Mouse (Mus musculus): ENCODE data around the gene Fam243. TPM values are rescaled to one million over a fixed set of nuclear protein-coding genes. Genes with fewer than 3 reads are reported as not detected.

Gene Fam243
- polyA plus RNA-seq, 1 experiment from 2014 or later, result not detected

DNA sequence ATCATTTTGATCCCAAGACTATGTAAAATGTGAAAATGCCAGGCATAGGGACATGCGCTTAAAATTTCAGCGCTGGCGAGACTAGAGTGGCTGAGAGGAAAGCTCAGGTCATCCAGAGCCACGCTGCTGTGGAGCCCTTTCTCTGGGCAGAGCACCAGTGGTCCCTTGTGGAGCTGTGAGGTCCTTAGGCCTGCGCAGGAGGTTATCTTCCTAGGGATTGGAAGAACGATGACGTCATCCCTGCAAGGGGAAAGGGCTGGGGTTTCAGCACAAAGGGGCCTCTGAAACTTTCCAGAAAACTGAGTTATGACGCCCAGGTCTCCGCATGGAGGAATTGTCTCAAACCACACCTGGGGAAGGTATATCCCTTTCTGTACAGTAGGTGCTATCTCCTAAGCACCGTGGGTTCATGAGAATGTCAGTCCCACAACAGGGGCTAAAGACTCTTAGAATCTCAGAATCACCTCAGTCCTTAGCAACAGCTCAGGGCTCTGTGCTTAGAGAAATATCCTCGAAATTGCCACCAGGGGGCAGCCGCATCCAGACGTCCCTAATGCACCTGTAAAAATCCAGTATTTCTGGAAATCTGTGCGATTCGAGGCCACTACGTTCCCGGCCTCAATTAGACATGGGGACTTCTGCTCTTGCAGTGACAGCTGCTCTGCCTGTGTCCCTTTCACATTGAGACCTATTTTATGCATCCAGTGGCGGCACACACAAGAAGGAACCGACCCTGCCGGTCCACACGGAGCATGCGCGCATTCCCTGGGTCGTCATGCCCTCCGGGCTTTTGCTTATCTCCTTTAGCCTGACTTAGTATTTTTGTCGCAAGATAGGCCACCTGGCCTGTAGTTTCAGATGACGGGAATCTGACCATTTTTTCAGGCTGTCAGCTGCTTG is 19.6 kb upstream of the Fam243 start:
- no peak overlapping the region for H3K4me3 ChIP-seq (ENCODE audit: inconsistent target)
- H3K27ac ChIP-seq, result no peak overlapping the region
- H3K36me3 ChIP-seq (ENCODE audit: inconsistent target), result no peaks in the 10 kb centered on the region
- no peaks in the 10 kb centered on the region for H3K79me2 ChIP-seq (ENCODE audit: inconsistent target)
- WGBS (ENCODE audit: missing documents), result 33% methylated on average over 27 of the region's 27 CpGs

- Histone ChIP-seq H3K4me3 (ENCODE audit: inconsistent target) (no peak overlapping the region), H3K27ac (no peak overlapping the region), H3K79me2 (ENCODE audit: inconsistent target) (no peaks in the 10 kb centered on the region), H3K36me3 (ENCODE audit: inconsistent target) (no peaks in the 10 kb centered on the region)
- 10% methylated on average over 9 of the region's 9 CpGs for WGBS (ENCODE audit: missing documents)
Observed at GRCm38 (mm10) chr16:92336280-92336679, 15.0 kb upstream of the Fam243 start.

- 64% methylated on average over 8 of the region's 9 CpGs for WGBS (ENCODE audit: missing documents)
- Histone ChIP-seq H3K4me3 (ENCODE audit: inconsistent target) (no peak overlapping the region), H3K27ac (no peak overlapping the region), H3K36me3 (ENCODE audit: inconsistent target) (no peaks in the 10 kb centered on the region), H3K79me2 (ENCODE audit: inconsistent target) (no peaks in the 10 kb centered on the region)
Observed at GRCm38 (mm10) chr16:92334600-92334999, 13.4 kb upstream of the Fam243 start.

GRCm38 (mm10) chr16:92330966-92331365 is 9.7 kb upstream of the Fam243 start:
- H3K36me3 ChIP-seq (ENCODE audit: inconsistent target), result no peaks in the 10 kb centered on the region
- H3K4me3 ChIP-seq (ENCODE audit: inconsistent target), result no peak overlapping the region
- 100% methylated on average over 4 of the region's 5 CpGs for WGBS (ENCODE audit: missing documents)
- H3K27ac ChIP-seq, result no peak overlapping the region
- no peaks in the 10 kb centered on the region for H3K79me2 ChIP-seq (ENCODE audit: inconsistent target)

DNA sequence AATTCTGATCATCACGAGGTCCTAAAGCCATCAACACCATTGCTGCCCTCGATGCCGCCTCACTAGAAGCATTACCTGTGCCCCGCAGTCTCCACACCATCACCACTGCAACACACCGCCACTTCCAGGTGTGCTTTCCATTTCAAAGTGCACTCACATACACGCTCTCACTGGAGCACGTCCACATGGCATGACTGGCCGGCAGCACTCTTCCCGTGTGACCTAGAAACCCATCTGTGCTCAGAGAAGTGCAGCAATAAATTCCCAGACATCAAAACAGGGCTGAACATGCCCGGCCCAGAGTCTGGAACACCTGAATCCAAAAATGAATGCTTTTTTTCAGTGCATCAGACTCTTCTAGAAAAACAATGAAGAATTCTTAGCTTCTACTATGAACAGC is 6.7 kb upstream of the Fam243 start:
- Histone ChIP-seq H3K36me3 (ENCODE audit: inconsistent target) (no peaks in the 10 kb centered on the region), H3K79me2 (ENCODE audit: inconsistent target) (no peaks in the 10 kb centered on the region), H3K4me3 (ENCODE audit: inconsistent target) (no peak overlapping the region), H3K27ac (no peak overlapping the region)
- 90% methylated on average over 9 of the region's 10 CpGs for WGBS (ENCODE audit: missing documents)

DNA sequence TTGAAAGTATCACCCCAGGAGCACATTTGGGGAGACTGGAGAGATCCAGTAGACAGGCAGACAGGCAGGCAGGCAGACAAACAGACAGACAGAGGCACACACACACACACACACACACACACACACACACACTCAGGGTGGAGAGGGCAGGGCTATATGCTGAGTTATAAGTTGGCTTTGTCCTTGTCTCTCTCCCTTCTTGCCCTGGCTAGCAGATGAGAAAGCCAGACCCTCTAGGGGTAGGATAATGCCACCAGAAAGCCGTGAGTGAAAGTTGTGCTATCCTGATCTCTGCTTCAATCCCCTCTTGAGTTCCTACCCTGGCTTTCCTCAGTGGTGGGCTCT is 3.8 kb upstream of the Fam243 start:
- Histone ChIP-seq H3K27ac (no peak overlapping the region), H3K4me3 (ENCODE audit: inconsistent target) (no peak overlapping the region), H3K79me2 (ENCODE audit: inconsistent target) (no peaks in the 10 kb centered on the region), H3K36me3 (ENCODE audit: inconsistent target) (no peaks in the 10 kb centered on the region)
- 67% methylated on average over 1 of the region's 1 CpGs for WGBS (ENCODE audit: missing documents)

DNA sequence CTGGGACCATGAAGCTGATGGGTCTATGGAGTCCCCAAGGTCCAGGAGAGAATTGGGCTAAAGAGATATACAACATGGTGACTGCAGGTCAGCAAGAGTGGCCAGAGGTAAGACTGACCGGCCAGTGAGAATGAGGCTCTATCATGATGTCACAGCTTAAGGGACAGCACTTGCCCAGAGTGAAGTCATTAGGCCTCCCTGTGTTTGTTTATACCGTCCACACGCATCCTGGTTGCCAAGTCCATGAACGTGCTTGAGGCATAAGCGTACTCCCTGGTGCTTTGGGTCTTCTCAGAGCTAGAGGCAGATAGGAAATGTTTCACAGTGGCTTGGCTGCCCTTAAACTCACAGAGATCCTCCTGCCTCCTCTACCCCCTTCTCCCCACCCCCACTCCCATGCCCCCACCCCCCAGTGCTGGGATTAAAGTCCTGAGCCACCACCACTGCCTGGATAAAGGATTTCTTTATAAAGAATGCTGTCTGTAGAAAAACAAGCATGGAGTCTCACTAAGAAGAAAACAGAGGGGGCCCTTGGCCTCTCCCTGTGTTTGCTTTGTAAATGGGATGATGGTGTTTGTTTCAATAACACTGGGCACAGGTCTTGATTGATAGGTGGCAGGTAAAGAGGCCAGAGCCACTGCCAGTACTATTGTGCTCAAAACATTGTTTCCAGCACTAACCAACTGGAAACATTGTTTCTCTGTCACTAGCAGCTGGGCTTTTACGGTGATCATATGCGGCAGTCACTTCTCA is 3.2 kb upstream of the Fam243 start:
- 95% methylated on average over 7 of the region's 7 CpGs for WGBS (ENCODE audit: missing documents)

GRCm38 (mm10) chr16:92320361-92320760 is 880 bp downstream of the Fam243 start:
- Histone ChIP-seq H3K4me3 (ENCODE audit: inconsistent target) (no peak overlapping the region), H3K27ac (no peak overlapping the region), H3K36me3 (ENCODE audit: inconsistent target) (no peaks in the 10 kb centered on the region), H3K79me2 (ENCODE audit: inconsistent target) (no peaks in the 10 kb centered on the region)
- 82% methylated on average over 3 of the region's 3 CpGs for whole genome bisulfite sequencing (ENCODE audit: missing documents)

More for the DNA sequence above, 3.2 kb upstream of the Fam243 start:
- no peak overlapping the region for H3K27ac ChIP-seq
- H3K79me2 ChIP-seq (ENCODE audit: inconsistent target), result no peaks in the 10 kb centered on the region
- no peaks in the 10 kb centered on the region for H3K36me3 ChIP-seq (ENCODE audit: inconsistent target)
- no peak overlapping the region for H3K4me3 ChIP-seq (ENCODE audit: inconsistent target)

- 51% methylated on average over 20 of the region's 20 CpGs for WGBS (ENCODE audit: missing documents)
- Histone ChIP-seq H3K4me3 (ENCODE audit: inconsistent target) (no peak overlapping the region), H3K27ac (no peak overlapping the region), H3K36me3 (ENCODE audit: inconsistent target) (no peaks in the 10 kb centered on the region), H3K79me2 (ENCODE audit: inconsistent target) (no peaks in the 10 kb centered on the region)
Observed at GRCm38 (mm10) chr16:92319353-92320109, 1.7 kb downstream of the Fam243 start.

DNA sequence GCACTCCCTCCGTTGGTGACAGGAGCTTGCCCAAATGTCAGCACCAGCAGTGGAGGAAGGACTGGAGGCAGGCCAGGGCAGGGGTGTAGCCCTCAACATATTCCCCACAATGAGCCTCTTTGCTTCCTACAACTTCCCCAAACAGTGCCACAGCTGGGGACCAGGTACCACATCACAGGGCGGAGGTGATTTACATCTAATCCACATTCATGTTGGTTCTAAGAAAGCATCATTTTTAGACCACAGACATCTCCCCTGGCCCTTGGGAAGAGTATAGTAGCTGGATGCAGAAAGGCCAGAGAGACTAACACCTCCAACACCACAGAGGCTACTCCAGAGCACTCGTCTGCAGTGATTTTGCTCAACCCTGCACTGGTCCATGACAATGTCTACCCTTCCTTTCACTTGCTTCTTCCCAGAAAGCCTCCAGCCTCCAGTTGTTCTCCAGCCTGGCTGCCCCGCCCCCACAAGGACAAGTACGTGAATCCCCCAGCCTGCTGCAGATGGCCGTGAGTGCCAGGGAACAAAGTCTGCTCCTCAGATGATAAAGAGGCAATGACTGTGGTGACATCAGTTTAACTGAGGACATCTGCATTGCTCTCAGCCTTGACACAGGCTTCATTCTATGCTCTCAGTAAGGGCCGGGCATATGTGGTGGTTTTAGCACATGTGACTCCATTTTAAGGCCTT is 5.0 kb downstream of the Fam243 start:
- H3K4me3 ChIP-seq (ENCODE audit: inconsistent target), result no peak overlapping the region
- H3K79me2 ChIP-seq (ENCODE audit: inconsistent target), result no peaks in the 10 kb centered on the region
- 89% methylated on average over 7 of the region's 7 CpGs for WGBS (ENCODE audit: missing documents)
- H3K27ac ChIP-seq, result no peak overlapping the region
- H3K36me3 ChIP-seq (ENCODE audit: inconsistent target), result peaks cover 21% of the 10 kb centered on the region; the same call in 1 of the 2 replicates

DNA sequence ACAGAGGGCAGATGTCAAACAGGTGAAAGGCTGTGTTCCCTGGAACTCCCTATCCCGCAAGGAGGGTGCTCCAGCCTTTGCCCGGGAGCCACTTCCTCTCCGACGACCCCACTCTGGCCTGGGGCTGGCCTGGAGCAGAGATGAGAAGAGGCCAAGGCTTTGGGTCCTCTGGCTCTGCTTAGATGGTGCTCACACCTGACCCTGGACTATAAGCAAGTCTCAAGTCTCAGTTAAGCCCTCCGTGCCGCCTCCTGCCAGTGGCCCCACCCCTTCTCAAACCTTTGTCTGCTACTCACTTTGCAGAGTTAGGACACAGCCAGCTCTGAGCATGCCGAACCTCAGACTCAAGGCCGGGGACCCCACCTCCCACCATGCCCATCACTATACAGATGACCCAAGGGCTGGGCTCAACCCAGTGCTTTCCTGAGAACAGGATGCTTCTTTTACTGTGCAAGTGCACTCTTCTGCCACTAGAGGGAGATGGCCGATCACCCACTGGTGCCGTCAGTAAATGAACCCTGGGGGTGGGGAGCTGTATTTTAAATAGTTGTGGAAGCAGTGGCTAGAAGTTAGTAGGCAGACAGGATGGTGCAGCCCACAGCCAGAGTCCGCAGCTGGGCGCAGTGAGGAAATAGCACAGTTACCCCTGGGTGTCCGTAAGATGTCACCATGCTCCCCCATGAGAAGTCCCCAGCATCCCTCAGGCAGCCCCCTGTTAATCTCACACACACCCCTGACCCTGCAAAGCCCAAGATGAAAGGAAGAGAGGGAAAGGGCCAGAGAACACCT is 7.1 kb downstream of the Fam243 start:
- whole genome bisulfite sequencing (ENCODE audit: missing documents), result 51% methylated on average over 13 of the region's 13 CpGs
- Histone ChIP-seq H3K36me3 (ENCODE audit: inconsistent target) (peaks cover 34% of the 10 kb centered on the region; the same call in 1 of the 2 replicates), H3K79me2 (ENCODE audit: inconsistent target) (no peaks in the 10 kb centered on the region), H3K4me3 (ENCODE audit: inconsistent target) (no peak overlapping the region), H3K27ac (no peak overlapping the region)

GRCm38 (mm10) chr16:92309126-92309525 is 12.1 kb downstream of the Fam243 start:
- Histone ChIP-seq H3K4me3 (ENCODE audit: inconsistent target) (no peak overlapping the region), H3K79me2 (ENCODE audit: inconsistent target) (no peaks in the 10 kb centered on the region; the same call in 1 of the 2 replicates), H3K27ac (no peak overlapping the region), H3K36me3 (ENCODE audit: inconsistent target) (peaks cover 70% of the 10 kb centered on the region)
- 88% methylated on average over 4 of the region's 4 CpGs for WGBS (ENCODE audit: missing documents)

DNA sequence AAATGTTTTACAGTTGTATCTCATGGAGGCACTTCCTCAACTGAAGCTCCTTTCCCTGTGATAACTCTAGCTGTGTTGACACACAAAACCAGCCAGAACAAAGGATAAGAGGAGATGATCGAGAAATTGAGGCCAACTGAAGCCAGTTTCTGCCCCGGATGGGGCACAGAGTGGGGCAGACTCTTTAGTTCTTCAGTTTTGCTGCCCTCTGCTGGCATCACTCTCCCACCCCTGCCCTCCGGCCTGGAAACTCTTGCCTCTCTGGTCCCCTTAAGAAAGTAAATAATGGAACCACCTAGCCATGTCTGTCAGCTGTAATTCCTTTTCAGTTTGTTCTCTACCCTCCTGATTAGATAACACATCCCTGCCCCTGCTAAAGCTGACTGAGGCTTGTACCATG is 13.3 kb downstream of the Fam243 start:
- H3K79me2 ChIP-seq (ENCODE audit: inconsistent target), result peaks cover 3% of the 10 kb centered on the region; the same call in 1 of the 2 replicates
- H3K27ac ChIP-seq, result no peak overlapping the region
- WGBS (ENCODE audit: missing documents), result 84% methylated on average over 3 of the region's 3 CpGs
- H3K36me3 ChIP-seq (ENCODE audit: inconsistent target), result peaks cover 66% of the 10 kb centered on the region
- no peak overlapping the region for H3K4me3 ChIP-seq (ENCODE audit: inconsistent target)
